Mouse (Mus musculus) heart, embryonic 13.5 days (tissue): ENCODE results near the gene Add1. TPM values are rescaled to one million over a fixed set of nuclear protein-coding genes. Genes with fewer than 3 reads are reported as not detected.
"Not testable (repeated sequence)": the region's sequence is repeated elsewhere in the genome, so short reads cannot be mapped to it uniquely, and the experiment has no call there.

Experiments
- ATAC-seq: fragments of 200-750 bp; cut with Nextera tagmentation; 2 replicates; pipeline ENCODE4 v1.8.0; 2017; ENCODE audit warnings: moderate TSS enrichment; ENCODE audit not compliant: insufficient number of reproducible peaks, low FRiP score, low TSS enrichment; ENCODE audit errors: extremely low read depth
- H3K27ac ChIP-seq: fragments of 300-500 bp; sonication (generic); replicated peaks from 2 replicates; pipeline ENCODE4 v1.5.1; 2015; ENCODE audit warnings: moderate library complexity, mild to moderate bottlenecking, inconsistent platforms
- H3K27me3 ChIP-seq: fragments of 300-500 bp; sonication (generic); replicated peaks from 2 replicates; pipeline ENCODE4 v1.6.1; 2015; ENCODE audit warnings: mild to moderate bottlenecking, inconsistent platforms
- H3K36me3 ChIP-seq: fragments of 300-500 bp; sonication (generic); 2 replicates; pipeline ENCODE4 v1.6.1; 2015; ENCODE audit warnings: mild to moderate bottlenecking, inconsistent platforms
- H3K4me1 ChIP-seq: fragments of 300-500 bp; sonication (generic); 2 replicates; pipeline ENCODE4 v1.6.1; 2015; ENCODE audit warnings: inconsistent platforms
- H3K4me2 ChIP-seq: fragments of 300-500 bp; sonication (generic); 2 replicates; pipeline ENCODE4 v1.6.1; 2015; ENCODE audit warnings: inconsistent platforms, mild to moderate bottlenecking, moderate library complexity
- H3K4me3 ChIP-seq: fragments of 300-500 bp; sonication (generic); 2 replicates; pipeline ENCODE4 v1.5.1; 2015; ENCODE audit warnings: moderate library complexity, mild to moderate bottlenecking, inconsistent platforms
- H3K9ac ChIP-seq: fragments of 300-500 bp; sonication (generic); 2 replicates; pipeline ENCODE4 v1.6.1; 2015; ENCODE audit warnings: inconsistent platforms, mild to moderate bottlenecking, moderate library complexity
- H3K9me3 ChIP-seq: fragments of 300-500 bp; sonication (generic); 2 replicates; pipeline ENCODE4 v1.6.1; 2016; ENCODE audit warnings: inconsistent platforms
- WGBS: fragments of 180-500 bp; shearing (Covaris S2); methylation state at CpG from one replicate; pipeline ENCODE4 v1.1.7; 2015; ENCODE audit warnings: mixed read lengths; 5-methylcytosine and 5-hydroxymethylcytosine counted together
- polyA plus RNA-seq: library from polyadenylated mRNA; unstranded; fragments of >200 nt; fragmentation: Nextera tagmentation; extraction: Ambion mirVana; gene quantifications from 2 replicates; pipeline ENCODE4 v1.2.1, GENCODE M21; 2015

The Add1 gene
- polyA plus RNA-seq, 1 experiment from 2014 or later = 144 TPM

GRCm38 (mm10) chr5:34582314-34582675 is 8.8 kb downstream of the Add1 start:
- Histone ChIP-seq H3K27ac (peak overlapping the region; percentile 88), H3K36me3 (peaks cover 3% of the 10 kb centered on the region; the same call in 1 of the 2 replicates), H3K4me1 (peaks cover 53% of the 10 kb centered on the region), H3K27me3 (no peaks in the 10 kb centered on the region), H3K4me3 (peak overlapping the region; percentile 29), H3K9ac (peak overlapping the region; percentile 69), H3K9me3 (no peaks in the 10 kb centered on the region), H3K4me2 (peak overlapping the region; percentile 65)
- no peak for ATAC-seq
- 29% methylated on average over 5 of the region's 5 CpGs for WGBS

- no peak overlapping the region; the same call in 1 of the 2 replicates for H3K9ac ChIP-seq
- no peak overlapping the region for H3K27ac ChIP-seq
- no peaks in the 10 kb centered on the region for H3K9me3 ChIP-seq
- 68% methylated on average over 5 of the region's 5 CpGs for WGBS
- no peaks in the 10 kb centered on the region for H3K27me3 ChIP-seq
- peaks cover 80% of the 10 kb centered on the region for H3K4me1 ChIP-seq
- no peak for ATAC-seq
- H3K4me3 ChIP-seq = no peak overlapping the region
- H3K4me2 ChIP-seq = no peak overlapping the region
- H3K36me3 ChIP-seq = peaks cover 3% of the 10 kb centered on the region; the same call in 1 of the 2 replicates
Measured at GRCm38 (mm10) chr5:34585216-34585615, 11.8 kb downstream of the Add1 start.

- Histone ChIP-seq H3K9me3 (no peaks in the 10 kb centered on the region), H3K9ac (no peak overlapping the region), H3K36me3 (peaks cover 6% of the 10 kb centered on the region; the same call in 1 of the 2 replicates), H3K4me2 (no peak overlapping the region), H3K4me3 (no peak overlapping the region), H3K4me1 (peaks cover 71% of the 10 kb centered on the region), H3K27ac (no peak overlapping the region), H3K27me3 (no peaks in the 10 kb centered on the region)
- ATAC-seq = no peak
- WGBS = 87% methylated on average over 5 of the region's 5 CpGs
Measured at GRCm38 (mm10) chr5:34587881-34588280, 14.4 kb downstream of the Add1 start.

DNA sequence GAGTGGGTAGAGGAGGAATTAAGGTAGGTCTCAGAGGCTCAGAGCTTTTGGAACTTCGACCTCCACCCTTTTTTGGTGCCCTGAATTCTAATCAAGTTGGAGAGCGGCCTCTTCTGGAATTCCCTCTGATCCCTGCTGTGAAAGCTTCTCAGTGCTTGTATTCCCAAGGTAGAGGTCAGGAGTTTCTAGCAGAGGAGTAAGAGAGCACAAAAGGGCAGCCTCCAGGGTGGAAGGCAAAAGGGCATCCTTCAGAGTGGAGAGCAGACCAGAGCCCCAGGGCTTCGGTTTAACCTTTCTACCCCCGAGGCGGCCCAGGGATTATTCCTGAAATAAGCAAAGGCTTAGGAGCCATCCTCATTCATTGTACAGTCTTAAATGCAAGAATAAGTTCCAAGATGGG is 16.6 kb downstream of the Add1 start:
- peak overlapping the region; percentile 33; the same call in 1 of the 2 replicates for H3K9ac ChIP-seq
- no peak overlapping the region for H3K27ac ChIP-seq

GRCm38 (mm10) chr5:34590702-34591101 is 17.2 kb downstream of the Add1 start:
- ATAC-seq = no peak
- Histone ChIP-seq H3K36me3 (peaks cover 21% of the 10 kb centered on the region), H3K27ac (no peak overlapping the region), H3K9ac (no peak overlapping the region), H3K4me1 (peaks cover 47% of the 10 kb centered on the region), H3K4me2 (no peak overlapping the region), H3K4me3 (no peak overlapping the region), H3K9me3 (no peaks in the 10 kb centered on the region), H3K27me3 (no peaks in the 10 kb centered on the region)
- 76% methylated on average over 4 of the region's 4 CpGs for WGBS

More for the DNA sequence above, 16.6 kb downstream of the Add1 start:
- H3K36me3 ChIP-seq = peaks cover 21% of the 10 kb centered on the region
- H3K27me3 ChIP-seq = no peaks in the 10 kb centered on the region
- no peak overlapping the region for H3K4me3 ChIP-seq
- 32% methylated on average over 5 of the region's 5 CpGs for WGBS
- peaks cover 52% of the 10 kb centered on the region for H3K4me1 ChIP-seq
- no peaks in the 10 kb centered on the region for H3K9me3 ChIP-seq
- H3K4me2 ChIP-seq = no peak overlapping the region
- no peak for ATAC-seq

DNA sequence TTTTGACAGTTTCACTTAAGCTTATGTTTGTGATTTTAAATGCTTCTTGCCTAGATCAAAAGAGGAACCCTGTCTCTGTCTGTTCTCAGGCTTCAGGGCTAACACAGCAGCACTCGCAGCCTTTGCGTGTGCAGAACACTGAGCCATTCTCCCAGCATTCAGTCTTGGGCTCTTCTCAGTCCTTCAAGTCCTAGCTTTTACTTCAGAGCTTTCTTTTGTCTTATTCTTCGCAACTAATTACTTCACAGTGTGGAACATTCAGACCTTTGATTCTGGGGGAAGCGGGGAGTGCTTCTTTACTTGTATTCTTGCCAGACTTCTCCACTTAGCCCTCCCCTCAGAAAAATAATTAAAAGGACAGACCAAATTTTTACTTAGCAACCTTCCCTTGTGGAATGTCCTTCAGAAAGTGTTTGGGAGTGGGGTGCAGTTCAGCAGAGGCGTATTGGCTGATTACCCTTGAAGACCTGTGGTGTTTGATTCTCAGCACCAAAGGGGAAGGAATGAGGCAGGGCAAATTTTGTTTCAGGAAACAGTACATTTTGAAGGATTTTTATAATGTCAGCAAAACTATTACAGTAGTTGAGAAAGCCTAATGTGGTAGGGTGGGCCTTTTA is 18.0 kb downstream of the Add1 start:
- peaks cover 43% of the 10 kb centered on the region for H3K4me1 ChIP-seq
- 82% methylated on average over 5 of the region's 5 CpGs for WGBS
- H3K4me2 ChIP-seq = no peak overlapping the region
- no peak overlapping the region for H3K9ac ChIP-seq
- H3K9me3 ChIP-seq = no peaks in the 10 kb centered on the region
- no peak for ATAC-seq
- H3K27me3 ChIP-seq = no peaks in the 10 kb centered on the region
- H3K27ac ChIP-seq = no peak overlapping the region; the same call in 1 of the 2 replicates
- H3K4me3 ChIP-seq = no peak overlapping the region
- peaks cover 27% of the 10 kb centered on the region for H3K36me3 ChIP-seq

DNA sequence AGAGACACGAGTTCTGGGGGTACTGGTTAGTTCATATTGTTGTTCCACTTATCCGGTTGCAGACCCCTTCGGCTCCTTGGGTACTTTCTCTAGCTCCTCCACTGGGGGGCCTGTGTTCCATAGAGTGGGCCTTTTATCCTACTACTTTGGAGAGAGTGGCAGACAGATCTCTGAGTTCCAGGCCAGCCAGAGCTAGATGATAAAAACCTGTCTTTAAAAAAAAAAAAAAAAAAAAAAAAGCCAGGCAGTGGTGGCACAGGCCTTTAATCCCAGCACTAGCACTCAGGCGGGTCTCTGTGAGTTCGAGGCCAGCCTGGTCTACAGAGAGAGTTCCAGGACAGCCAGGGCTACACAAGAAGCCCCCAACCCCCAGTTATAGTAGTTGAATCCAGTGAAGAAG is 18.8 kb downstream of the Add1 start:
- 88% methylated on average over 5 of the region's 5 CpGs for WGBS

DNA sequence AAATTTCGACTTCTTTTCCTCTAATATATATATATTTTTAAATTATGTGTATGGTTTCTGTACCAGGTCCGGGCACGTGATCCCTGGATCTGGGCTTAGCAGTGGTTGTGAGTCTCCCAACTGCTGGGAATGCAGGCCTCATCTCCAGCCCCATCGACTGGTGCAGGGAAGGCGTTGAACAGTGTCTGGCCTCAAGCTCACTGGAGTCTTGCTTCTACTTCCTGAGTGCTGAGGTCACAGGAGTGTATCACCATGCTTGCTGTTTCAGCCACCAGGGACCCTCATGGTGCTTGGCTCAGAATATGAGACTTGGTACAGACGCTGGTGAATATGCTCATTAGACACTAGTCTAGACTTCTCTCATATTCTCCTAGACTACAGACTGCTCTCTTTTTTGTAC is 19.2 kb downstream of the Add1 start:
- no peak overlapping the region for H3K27ac ChIP-seq
- ATAC-seq = no peak

More for the DNA sequence above, 18.8 kb downstream of the Add1 start:
- H3K27ac ChIP-seq, H3K9ac ChIP-seq, H3K4me2 ChIP-seq, ATAC-seq, H3K9me3 ChIP-seq, H3K27me3 ChIP-seq, H3K4me3 ChIP-seq: not testable (repeated sequence)
- Histone ChIP-seq H3K36me3 (peaks cover 29% of the 10 kb centered on the region), H3K4me1 (peaks cover 38% of the 10 kb centered on the region)

DNA sequence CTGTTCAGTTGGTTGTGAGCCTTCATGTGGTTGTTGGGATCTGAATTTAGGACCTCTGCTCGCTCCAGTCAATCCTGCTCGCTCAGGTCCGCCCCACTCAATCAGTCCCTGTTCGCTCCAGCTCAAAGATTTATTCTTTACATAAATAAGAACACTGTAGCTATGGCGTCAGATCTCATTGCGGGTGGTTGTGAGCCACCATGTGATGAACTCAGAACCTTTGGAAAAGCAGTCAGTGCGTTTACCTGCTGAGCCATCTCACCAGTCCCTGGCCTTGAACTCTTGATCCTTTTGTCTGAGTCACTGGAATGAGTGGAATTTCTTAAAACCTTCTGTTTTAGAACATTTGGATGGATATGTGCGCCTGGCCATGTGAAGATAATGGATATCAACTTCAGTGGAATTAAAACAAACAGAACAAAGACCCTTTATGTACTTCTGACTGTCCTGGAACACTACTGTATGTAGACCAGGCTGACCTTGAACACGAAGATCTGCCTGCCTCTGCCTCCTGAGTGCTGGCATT is 19.8 kb downstream of the Add1 start:
- peaks cover 38% of the 10 kb centered on the region for H3K36me3 ChIP-seq
- WGBS = 93% methylated on average over 9 of the region's 9 CpGs
- no peak overlapping the region for H3K4me2 ChIP-seq
- no peak overlapping the region for H3K4me3 ChIP-seq
- no peaks in the 10 kb centered on the region for H3K9me3 ChIP-seq
- H3K4me1 ChIP-seq = peaks cover 29% of the 10 kb centered on the region
- no peak overlapping the region for H3K9ac ChIP-seq
- no peaks in the 10 kb centered on the region for H3K27me3 ChIP-seq
- no peak overlapping the region for H3K27ac ChIP-seq
- no peak for ATAC-seq

More for the DNA sequence above, 19.2 kb downstream of the Add1 start:
- peaks cover 33% of the 10 kb centered on the region for H3K4me1 ChIP-seq
- H3K27me3 ChIP-seq = no peaks in the 10 kb centered on the region
- 92% methylated on average over 6 of the region's 6 CpGs for whole genome bisulfite sequencing
- no peak overlapping the region for H3K4me2 ChIP-seq
- peaks cover 32% of the 10 kb centered on the region for H3K36me3 ChIP-seq
- no peak overlapping the region for H3K4me3 ChIP-seq
- no peaks in the 10 kb centered on the region for H3K9me3 ChIP-seq
- H3K9ac ChIP-seq = no peak overlapping the region

GRCm38 (mm10) chr5:34604576-34604975 is 31.1 kb downstream of the Add1 start:
- ATAC-seq = no peak
- Histone ChIP-seq H3K36me3 (peaks cover 87% of the 10 kb centered on the region), H3K4me1 (peaks cover 6% of the 10 kb centered on the region), H3K27ac (no peak overlapping the region), H3K27me3 (no peaks in the 10 kb centered on the region), H3K4me3 (no peak overlapping the region), H3K9me3 (no peaks in the 10 kb centered on the region), H3K9ac (no peak overlapping the region), H3K4me2 (no peak overlapping the region)
- WGBS = 83% methylated on average over 5 of the region's 5 CpGs

- 80% methylated on average over 8 of the region's 8 CpGs for WGBS
- H3K27me3 ChIP-seq = no peaks in the 10 kb centered on the region
- no peak overlapping the region for H3K4me3 ChIP-seq
- H3K9ac ChIP-seq = no peak overlapping the region
- H3K4me1 ChIP-seq = peaks cover 6% of the 10 kb centered on the region
- no peak for ATAC-seq
- H3K36me3 ChIP-seq = peaks cover 92% of the 10 kb centered on the region
- no peak overlapping the region for H3K4me2 ChIP-seq
- H3K9me3 ChIP-seq = no peaks in the 10 kb centered on the region
- H3K27ac ChIP-seq = no peak overlapping the region
Measured at GRCm38 (mm10) chr5:34607100-34607880, 33.8 kb downstream of the Add1 start.
